Mouse (Mus musculus) ES-E14 (cell line): Measurements from ENCODE around the gene Gm3448.

Experiments used
- CHD2 ChIP-seq: IDR thresholded peaks from 2 replicates; pipeline ENCODE4 v1.6.1; 2014; ENCODE audit warnings: mild to moderate bottlenecking, low read depth, low read length, inconsistent platforms
- HCFC1 ChIP-seq: IDR thresholded peaks from 2 replicates; pipeline ENCODE4 v1.6.1; 2012; ENCODE audit warnings: low read length, inconsistent platforms, borderline replicate concordance; ENCODE audit not compliant: insufficient read depth
- MAFK ChIP-seq: IDR thresholded peaks from 2 replicates; pipeline ENCODE4 v1.6.1; 2014; ENCODE audit warnings: mild to moderate bottlenecking, low read depth, low read length, inconsistent platforms; ENCODE audit not compliant: insufficient read depth
- ZC3H11A ChIP-seq: IDR thresholded peaks from 2 replicates; pipeline ENCODE4 v1.6.1; 2012; ENCODE audit warnings: low read depth, mild to moderate bottlenecking, inconsistent platforms, low read length, borderline replicate concordance

DNA sequence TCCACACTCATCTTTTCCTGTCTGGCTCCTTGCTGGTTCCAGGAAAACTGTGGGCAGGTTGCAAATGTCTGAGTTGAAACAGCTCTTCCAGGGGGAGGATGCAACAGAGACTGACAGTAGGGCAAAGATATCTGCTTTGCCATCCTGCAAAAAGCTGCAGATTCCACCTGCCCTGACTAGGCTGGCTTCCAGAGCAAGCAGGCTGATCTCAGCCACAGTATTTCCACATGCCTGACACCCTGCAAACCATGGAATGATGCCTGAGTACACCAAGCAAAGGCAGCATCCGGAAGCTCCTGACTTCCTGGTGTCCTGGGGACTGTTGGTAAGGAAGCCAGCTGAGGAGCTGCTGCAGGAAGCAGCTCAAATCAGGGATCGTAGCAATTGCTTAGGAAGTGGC is 27.8 kb upstream of the Gm3448 start:
- TF ChIP-seq HCFC1 (no peak), MAFK (no peak), CHD2 (no peak), ZC3H11A (no peak)
